Mouse (Mus musculus): Measurements from ENCODE around the gene Prrg2.
A peak's percentile ranks its signal among the peaks of the same experiment; 100 is the strongest.
"Not testable (repeated sequence)": the region's sequence is repeated elsewhere in the genome, so short reads cannot be mapped to it uniquely, and the experiment has no call there.

The Prrg2 gene

DNA sequence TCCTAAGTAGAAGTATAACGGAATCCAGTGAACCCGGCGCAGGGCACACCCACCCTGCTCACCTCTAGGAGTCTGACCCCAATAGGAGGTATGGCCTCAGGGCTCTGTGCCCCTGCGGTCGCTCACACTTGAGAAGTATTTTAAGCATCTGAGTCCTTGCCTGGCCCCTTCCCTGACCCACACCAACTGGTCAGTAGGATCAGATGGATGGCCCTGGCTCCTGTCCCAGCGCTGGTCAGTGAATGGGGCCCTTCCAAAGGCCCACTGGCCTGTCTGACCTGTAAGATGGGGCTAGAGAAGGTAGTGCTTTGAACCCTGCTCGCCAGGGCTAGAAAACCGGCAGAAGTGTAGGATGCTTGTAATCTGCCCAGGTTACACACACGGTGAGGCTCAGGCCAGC is 21.6 kb downstream of the Prrg2 start:
- no peak for DNase-seq (ENCODE audit: extremely low read depth, insufficient read length, low spot score)

DNA sequence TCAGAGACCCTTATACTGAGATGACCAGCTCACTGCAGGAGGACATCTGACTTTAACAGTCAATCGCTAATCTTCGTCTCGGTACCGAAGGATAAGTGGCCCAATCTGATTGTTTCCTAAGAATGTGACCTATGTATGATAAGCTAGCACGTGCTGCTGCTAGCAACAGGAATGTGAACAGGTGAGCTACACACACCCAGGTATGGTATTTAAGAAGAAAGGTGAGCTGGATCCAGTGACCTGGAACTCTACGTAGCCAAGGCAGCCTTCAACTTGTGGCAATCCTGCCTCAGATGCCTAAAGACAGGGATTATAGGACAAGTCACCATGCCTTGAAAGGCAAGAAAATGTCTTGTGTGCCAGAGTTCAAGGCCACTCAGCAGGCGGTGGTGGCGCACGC is 24.1 kb downstream of the Prrg2 start:
- no peak for DNase-seq (ENCODE audit: extremely low read depth, insufficient read length, low spot score)

DNA sequence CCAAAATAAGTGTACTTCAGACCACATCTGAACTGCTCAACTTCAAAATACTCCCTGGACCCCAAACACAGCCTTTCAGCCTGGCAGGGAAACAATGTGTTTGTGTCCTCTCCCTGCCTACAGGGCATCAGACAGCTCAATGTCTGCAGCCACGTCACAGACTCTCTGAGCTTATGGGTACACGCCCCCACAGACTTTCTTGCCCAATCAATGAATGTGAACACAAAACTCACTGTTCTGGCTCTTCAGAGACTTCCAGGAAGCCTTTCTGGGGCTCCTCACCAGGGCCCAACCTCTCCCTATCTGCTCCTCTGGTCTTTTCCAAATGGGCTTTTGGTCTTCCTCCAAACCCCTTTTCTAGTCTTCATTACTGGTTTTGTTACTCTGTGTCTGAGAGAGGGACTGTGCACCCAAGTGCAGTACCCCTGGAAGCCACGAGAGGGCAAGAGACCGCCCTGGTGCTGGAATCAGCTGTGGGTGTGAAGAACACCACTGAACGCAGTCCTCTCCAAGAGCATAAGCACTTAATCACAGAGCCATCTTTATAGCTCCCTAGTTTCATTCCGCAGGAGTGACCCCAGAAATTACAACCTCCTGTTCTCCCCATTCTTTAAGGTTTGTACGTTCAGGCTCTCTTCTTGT is 24.6 kb downstream of the Prrg2 start:
- DNase-seq (ENCODE audit: extremely low read depth, insufficient read length, low spot score): no peak

DNA sequence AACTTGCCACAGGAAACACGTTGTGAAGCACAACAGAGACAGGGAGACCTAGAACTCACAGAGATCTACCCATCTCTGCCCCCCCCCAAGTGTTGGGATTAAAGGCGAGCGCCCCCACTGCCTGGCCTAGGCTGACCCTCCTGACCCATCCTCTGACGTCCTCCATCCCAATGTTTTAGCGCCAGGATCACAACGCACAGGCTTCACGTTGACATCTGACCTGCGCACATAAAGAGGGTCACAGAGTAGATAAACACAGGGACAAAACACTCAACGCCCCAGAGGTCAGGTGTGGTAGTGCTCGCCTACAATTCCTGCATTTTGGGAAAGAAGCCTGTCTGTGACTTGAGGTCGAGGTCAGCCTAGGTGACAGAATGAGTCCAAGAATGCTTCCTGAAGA is 25.8 kb downstream of the Prrg2 start:
- no peak for DNase-seq (ENCODE audit: extremely low read depth, insufficient read length, low spot score)

DNA sequence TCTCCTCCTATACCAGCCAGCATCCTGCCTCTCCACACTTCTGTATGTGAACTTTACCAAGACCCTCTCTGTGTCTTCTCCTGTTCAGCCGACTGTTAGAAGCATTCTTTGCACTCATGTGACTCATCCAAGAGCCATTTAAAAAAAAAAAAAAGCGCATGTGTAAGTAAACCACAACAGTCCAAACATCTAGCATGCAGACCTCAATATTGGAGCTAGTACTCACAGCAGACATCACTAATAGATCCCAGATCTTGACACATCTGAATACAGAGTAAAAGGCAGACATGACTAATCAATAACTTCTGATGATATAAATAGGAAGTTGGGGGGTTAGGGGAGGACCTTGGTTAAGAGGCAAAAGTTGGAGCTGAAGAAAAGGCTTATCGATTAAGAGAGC is 26.8 kb downstream of the Prrg2 start:
- no peak for DNase-seq (ENCODE audit: extremely low read depth, insufficient read length, low spot score)

DNA sequence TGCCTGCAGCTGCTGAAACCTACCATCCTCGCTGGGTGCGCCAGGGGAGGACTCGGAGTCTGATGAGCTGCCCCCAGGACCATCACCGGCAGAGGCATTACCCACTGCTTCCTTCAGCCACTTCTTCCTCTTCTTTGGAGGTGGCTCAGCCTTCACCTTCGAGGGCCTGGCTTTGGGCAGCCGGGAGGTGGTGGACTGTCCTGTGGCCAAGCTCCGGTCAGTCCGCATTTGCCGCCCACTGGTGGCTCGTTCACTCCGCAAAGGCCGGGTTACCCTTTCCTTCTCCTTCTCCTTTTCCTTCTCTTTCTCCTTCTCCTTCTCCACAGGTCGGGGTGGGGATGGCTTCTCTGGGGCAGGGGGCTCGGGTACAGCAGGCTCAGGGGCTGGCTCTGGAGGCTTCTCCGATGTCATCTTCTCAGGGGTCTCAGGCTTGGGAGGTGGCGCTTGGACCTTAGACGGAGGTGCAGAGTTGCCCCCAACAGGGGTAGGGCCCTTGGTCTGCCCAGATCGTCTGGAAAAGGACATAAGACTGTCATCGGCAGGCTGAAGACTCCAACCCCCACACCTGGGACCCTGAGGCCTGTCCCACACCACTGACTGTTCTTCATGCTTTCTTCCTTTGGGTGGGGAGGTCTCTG is 28.6 kb downstream of the Prrg2 start:
- DNase-seq (ENCODE audit: extremely low read depth, insufficient read length, low spot score): no peak

DNA sequence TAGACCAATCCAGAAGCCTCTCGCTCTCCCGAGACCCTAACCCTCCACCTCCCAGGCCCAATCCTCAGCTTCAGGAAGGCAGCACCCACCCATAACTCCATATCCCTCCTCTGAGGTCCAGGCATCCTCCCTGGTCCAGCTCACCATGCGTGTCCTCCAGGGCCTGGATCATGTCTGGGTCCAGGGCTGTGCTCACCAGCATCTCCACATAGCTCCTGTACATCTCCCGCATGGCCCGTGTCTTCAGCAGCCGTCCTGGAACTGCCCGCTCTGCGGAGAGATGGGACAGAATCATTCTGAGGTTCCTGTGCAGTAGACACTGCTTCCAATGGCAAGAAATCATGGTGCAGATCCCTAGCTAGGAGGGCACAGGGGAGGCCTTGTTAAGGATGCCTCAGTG is 31.6 kb downstream of the Prrg2 start:
- no peak for DNase-seq (ENCODE audit: extremely low read depth, insufficient read length, low spot score)

DNA sequence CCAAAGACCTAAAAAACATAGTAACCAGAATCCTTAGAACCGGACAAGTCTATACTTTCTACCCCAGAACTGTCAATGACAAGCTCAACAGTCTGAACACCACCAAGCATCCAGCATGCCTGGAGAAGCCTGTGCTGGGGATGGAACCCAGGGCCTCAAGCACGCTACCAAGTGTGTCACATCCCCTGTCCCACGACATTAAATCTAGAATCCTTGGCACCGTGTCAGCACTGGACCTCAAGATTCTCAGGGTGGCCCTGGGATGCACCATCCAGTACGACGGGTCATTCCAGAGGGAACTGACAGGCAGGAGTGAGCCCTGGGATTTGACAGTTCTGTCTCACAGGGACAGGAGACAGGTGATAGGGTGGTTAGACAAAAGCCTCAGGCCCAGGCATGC is 32.5 kb downstream of the Prrg2 start:
- no peak for DNase-seq (ENCODE audit: extremely low read depth, insufficient read length, low spot score)

DNA sequence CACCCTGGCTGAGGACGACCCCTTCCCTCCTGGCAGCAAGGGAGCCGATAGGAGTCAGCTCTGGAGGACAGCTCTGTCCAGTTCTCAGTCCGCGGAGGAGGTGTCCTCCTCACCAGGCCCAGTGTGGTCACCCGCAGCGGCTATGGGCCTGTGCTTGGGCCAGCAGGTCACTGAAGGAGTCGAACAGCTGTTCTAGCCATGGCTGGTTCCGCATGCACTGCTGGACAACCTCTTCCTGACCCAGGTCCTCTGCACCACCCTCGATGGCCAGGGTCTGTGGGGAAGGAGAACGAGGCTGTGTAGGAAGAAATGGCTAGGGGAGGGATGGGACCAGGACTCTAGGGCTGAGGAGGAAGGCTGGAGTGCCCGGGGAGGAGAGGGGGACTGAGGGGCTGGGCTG is 34.1 kb downstream of the Prrg2 start:
- DNase-seq (ENCODE audit: extremely low read depth, insufficient read length, low spot score): no peak

DNA sequence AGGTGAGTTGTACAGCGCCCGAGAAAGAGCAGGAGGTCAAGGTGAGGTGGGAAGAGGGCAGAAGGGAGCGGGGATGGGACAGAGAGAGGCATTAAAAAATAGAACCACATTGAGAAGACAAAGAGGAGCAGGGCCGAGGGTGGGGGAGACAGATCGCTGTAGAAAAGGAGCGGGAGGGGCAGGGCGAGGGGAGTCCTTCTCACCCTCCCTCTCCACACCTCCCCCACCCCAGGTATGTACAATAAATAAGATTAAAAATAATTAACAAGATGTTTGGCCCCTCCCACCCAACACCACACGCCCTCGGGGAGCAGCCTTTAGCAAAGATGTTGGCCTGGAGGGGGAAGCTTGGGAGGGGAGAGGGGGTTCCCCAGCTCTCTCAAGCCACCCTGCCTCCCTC is 34.7 kb downstream of the Prrg2 start:
- no peak for DNase-seq (ENCODE audit: extremely low read depth, insufficient read length, low spot score)

DNA sequence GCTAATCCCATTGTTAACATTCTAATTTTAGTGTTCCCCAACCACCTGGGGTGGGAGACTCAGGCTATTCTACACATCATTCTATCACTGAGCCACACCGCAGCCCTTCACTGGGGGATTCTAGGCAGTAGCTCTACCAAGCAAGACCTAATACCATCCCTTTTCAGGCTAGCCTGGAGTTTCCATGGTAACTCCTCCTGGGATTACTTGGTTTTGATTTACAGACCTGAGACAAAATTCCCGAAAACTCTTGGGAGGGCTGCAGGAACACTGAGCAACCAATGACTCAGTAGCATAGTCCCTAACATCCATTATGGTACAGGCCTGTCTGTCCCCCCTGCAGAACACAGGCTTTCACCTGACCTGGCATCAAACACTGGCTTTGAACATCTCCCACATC is 36.2 kb downstream of the Prrg2 start:
- no peak for DNase-seq (ENCODE audit: extremely low read depth, insufficient read length, low spot score)

DNA sequence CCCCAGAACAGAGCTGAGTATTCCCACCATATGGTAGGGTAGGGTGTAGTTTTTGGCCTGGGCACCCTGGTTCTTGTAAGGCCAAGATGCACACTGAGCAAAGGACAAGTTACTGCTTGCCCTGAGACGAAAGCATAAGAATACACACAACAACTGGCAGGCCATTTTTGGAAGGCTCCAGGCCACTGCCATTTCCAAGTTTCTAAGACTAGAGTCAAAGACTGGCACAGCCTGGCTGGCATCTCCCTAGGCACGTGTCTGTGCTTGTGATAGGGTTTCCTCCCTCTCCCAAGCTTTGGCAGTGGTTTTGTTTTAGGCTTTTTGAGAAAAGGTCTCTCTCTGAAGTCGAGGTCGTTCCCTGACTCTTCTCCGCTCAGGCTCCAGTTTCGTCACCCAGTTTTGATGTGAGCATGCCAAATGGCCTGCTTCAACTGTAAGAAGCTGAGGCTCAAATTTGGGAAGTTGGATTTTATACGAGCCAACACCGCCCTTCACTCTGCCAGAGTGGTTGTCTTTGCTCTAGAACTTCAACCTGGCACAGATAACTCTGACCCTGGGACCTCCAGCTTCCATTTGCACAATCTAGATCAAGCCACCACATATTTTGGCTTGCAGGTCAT is 36.8 kb downstream of the Prrg2 start:
- no peak for DNase-seq (ENCODE audit: extremely low read depth, insufficient read length, low spot score)

DNA sequence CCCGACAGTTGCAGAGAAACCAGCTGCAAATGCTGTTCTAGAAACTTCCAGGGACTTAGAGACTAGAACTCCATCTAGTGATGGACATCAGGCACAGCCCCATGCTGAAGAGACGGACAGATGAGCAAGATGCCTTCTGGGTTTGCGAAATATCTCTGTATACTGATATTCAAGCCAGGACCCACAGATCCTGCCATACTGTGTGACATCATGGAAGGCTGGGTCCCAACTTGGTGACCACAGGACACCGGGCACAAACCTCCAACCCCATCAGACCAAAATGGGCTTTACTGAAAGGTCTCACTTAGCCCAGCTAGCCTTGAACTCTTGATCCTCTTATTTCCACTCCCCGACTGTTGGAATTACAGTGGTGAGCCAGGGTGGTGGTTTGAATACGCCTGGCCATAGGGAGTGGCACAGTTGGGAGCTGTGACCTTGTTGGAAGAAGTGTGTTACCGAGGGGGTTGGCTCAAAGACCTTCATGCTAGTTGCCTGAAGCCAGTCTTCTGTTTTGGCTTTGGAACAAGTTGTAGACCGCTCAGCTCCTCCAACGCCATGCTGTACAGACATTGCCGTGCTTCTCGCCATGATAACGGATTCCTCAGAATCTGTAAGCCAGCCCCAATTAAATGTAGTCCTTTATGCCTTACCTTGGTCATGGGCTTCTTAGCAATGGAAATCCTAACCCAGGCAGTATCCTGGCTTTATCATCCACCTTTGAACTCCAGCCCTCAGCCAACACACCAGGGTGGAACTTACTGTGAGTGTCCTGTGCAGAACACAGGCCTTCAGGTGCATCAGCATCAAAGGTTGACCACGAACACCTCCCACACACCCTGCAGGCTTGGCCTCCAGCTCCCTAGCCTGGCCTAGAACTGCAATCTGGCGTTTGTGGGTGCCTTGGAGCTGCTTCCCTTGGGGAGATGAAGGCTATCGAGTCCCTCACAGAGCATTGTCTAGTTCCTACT is 37.9 kb downstream of the Prrg2 start:
- DNase-seq (ENCODE audit: extremely low read depth, insufficient read length, low spot score): no peak

DNA sequence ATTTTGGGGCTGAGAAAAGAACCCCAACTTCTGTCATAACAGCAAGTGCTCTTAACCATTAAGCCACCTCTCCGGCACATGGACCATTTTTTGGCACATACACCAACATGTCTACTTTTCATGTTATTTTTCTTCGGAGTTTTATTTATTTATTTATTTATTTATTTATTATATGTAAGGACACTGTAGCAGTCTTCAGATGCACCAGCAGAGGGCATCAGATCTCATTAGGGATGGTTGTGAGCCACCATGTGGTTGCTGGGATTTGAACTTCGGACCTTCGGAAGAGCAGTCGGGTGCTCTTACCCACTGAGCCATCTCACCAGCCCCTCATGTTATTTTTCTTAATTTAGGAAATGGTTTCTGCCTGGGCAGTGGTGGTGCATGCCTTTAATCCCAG is 38.8 kb downstream of the Prrg2 start:
- DNase-seq (ENCODE audit: extremely low read depth, insufficient read length, low spot score): not testable (repeated sequence)

DNA sequence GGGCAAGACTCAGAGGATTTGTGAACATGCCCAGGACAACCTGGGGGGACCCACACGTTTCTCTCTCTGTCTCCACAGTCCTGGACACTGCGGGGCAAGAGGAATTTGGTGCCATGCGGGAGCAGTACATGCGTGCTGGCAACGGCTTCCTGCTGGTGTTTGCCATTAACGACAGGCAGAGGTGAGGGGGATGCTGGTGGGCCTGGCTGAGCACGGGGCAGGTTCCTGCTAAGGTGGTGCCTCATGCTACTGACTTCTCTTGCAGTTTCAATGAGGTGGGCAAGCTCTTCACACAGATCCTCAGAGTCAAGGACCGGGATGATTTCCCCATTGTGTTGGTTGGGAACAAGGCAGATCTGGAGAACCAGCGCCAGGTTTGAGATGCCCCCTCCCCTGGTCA is 42.3 kb downstream of the Prrg2 start:
- no peak for DNase-seq (ENCODE audit: extremely low read depth, insufficient read length, low spot score)

DNA sequence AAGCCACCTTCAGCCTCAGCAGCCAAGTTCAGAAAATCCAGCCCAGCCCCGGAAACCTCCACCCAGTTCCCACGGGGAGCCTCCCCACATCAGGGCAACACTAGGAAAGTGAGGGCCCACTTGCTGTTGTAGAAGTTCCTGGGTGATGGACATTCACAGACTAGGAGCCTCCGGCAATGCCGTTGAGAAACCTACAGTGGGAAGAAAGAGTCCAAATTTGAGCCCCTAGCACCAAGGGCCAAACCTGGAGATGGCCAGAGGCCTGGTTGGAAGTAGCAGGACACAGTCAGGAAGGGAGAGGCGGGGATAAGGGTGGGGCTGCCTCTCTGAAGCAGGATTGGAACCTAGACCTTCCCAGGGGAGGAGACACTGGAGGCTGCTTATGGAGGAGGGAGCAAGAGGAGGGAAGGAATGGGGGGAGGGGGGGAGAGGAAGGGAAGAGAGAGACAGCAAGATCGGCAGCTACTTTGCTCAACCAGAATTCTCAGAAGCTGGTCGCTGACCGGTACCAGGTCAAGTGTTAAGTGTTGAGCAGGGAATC is 43.4 kb downstream of the Prrg2 start:
- peak; percentile 84 for DNase-seq (ENCODE audit: extremely low read depth, insufficient read length, low spot score)

DNA sequence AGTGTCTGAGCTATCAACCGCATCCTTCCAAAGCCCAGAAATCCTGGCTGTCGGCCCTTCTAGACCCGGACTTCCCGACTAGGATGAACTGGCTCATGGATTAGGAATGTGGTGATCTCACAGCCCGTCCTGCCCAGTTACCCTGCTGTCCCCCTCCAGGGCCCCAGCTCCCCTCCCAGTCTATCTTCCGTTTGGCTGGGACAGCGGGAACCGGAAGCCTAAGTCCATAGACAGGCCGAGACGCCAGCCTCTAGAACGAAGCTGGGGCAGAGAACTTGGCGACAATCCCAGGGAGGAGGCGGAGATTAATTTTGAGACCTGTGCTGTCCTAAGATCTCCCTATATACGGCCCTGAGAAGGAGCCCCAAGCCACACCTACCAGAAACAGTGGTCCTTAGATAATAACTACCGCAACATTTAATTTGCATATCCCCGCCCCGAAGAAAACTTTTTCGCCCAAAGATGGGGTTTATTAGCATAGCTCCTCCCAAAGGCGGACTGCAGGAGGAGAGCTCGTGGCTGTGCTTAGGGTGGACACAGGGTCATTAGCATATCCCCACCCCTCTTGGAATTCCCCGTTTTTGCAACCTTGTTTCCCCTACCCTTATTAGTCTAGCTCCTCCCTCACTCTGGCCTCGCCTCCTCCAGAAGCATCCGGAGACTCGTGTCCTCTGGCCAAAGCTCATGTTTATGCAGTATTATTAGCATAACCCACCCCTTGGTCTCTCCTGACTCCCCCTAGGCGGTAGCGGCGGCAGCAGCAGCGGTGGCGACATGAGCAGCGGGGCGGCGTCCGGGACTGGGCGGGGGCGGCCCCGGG is 45.0 kb downstream of the Prrg2 start, which contains the start of gene Rras:
Gene Rras (plus strand): TSS at position 720 of the 820 bp plus-strand sequence.
- peak; percentile 95 for DNase-seq (ENCODE audit: extremely low read depth, insufficient read length, low spot score)

DNA sequence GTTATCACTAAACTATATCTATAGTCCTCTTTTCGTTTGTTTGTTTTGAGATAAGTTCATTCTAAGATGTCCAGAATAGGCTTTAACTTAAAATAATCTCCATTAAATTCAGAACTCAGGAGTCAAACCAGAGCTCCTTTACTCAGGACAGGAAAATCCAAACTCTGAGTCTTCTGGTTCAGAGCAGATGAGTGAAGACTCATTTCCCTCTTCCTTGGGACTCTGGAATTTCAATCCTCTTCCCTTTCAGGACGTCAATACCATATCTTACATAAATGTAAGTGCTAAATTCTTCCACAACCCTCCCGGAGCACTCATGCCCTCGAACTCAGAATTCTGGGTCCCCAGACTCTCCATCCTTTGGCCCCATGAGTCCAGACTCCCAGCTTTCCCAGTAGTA is 45.7 kb downstream of the Prrg2 start:
- no peak for DNase-seq (ENCODE audit: extremely low read depth, insufficient read length, low spot score)

DNA sequence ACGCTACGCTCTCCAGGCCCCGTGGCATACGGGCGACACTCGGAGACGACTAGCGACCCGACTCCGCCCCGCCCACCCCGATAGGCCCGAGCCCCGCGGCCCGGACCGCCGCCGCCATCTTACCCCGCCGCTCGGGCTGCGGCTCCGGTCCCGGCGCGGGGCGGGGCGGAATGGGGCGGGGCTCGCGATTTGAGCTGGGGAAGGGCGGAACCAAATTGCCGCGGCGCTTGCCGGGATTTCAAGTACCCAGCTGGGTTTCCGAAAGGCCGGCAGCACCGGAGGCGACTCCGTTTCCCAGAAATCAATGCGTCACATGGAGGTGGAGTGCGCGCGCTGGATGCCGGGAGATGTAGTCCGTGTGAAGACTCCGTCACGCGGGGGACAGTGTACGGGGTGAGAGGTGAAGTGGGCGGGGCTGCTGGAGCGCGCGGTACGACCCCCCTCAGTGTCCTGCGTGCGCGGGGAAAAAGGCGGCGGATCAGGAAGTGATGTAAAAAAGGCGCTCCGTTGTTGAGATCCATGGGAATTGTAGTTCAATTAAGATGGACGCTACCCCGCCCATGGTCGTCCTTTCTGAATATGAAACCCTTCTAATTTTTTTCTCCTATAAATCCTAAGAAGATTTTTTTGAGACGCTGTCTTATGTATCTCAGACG is 46.4 kb downstream of the Prrg2 start, which contains the start of gene Scaf1:
Gene Scaf1 (minus strand): TSS at position 407 of the 656 bp plus-strand sequence.
- peak; percentile 99 for DNase-seq (ENCODE audit: extremely low read depth, insufficient read length, low spot score)
